Mouse (Mus musculus) left cerebral cortex, postnatal 10 days (tissue): ENCODE measurements at regions not wholly inside any gene's neighbourhood (a gene's known extent, or its start where the extent isn't known, plus 50 kb on each side); places are given as distances from the start of the nearest gene placed in this dataset.

Source experiments
- DNase-seq, 2 experiments: peaks; one replicate each; pipeline ENCODE4 v3.0.0; 2021 to 2022; ENCODE audit warnings: low spot score in 2 of 2, mixed read lengths in 1 of 2; ENCODE audit errors: extremely low spot score in 1 of 2
- intact Hi-C: fragments of 180-260 bp; cut with DNase I; formaldehyde crosslinking; loops from one replicate; pipeline ENCODE4 v1.15.1; 2025

DNA sequence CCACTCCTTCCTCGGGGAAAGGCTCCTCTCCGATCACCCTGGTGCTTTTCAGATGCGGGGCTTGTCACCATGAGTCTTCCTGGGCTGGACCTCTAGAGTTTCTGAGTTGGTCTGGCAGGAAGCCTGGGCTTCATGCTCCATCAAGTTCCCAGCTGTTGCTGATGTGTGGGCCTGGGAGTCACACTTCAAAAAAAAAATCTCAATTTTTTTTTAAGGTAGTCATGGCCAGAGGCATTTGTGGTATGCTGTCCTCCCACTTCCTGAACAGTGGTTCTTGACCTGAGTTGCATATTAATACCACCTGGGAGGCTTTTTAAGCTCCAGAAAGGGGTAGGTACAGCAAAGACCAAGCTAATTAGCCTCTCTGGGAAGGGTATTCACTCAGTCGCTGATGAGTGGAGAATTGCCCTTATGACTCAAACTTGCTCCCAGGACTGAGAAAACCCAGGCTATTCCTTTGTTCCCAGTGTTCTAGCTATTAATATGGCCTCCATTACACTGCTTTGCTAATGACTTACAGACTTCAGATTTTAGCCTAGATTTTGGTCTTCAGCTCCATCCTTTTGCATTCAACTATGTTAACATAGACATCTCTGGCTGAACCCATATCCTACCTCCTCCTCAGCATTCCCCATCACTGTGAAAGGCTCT is 52.1 kb upstream of the St8sia2 start:
- DNase-seq = no peak
- intact Hi-C loops = no loop called here
